ENCODE assay signal across 18 mouse cellular contexts in genomic region chr10:80944231-80944630, GRCm38 (mm10).
"Had no signal": no experiment of that assay in that cellular context is flagged by ENCODE, and none has a peak within 500 bp of the region (broad histone marks: within the 10 kb centered on the region; RNA-seq: fewer than 3 reads in every experiment).

No protein-coding gene starts in this region.

- H3K4me3 ChIP-seq: midbrain, embryonic 12.5 days; myocyte; neural tube, embryonic 13.5 days; neural tube, embryonic 15.5 days; stomach, embryonic 15.5 days had no signal

- H3K36me3 ChIP-seq: midbrain, embryonic 12.5 days; neural tube, embryonic 13.5 days; neural tube, embryonic 15.5 days; stomach, embryonic 15.5 days had no signal

- DNase-seq: lung, adult 18-20 months; lung, embryonic 14.5 days; lung, postnatal 10 days; lung, postnatal 4 days; midbrain, embryonic 14.5 days; retina, postnatal 1 day; right cerebral cortex, adult 18-20 months; right cerebral cortex, postnatal 25 days; right cerebral cortex, postnatal 4 days; spleen, adult 18-20 months; thymus, adult 2 months; thymus, postnatal 25 days; thymus, postnatal 4 days had no signal

- H3K27me3 ChIP-seq: neural tube, embryonic 15.5 days; stomach, embryonic 15.5 days had no signal
